ENCODE assay signal across 10 mouse cellular contexts in the genomic region with DNA sequence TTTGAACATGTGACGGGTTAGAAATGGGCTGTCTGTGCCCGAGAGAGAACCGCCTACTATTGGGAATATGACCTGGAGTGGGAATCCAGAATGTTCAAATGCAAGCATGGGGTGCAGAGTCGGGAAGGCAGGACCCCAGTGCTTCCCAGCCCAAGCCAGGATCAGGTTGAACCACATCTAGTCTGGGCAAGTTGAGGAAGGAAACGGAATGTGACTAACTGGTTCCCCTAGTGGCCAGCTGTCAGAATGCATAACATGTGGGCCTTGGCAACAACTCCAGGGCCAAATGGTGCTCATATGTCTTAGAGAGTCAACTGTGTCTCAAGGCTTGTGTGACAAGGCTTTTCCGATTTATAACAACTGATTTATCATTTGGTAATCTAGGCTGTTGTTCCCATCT.
A peak's percentile ranks its signal among the peaks of the same experiment; 100 is the strongest.
DNase-seq lines count a peak whose midpoint lies in the region; ATAC-seq lines count a peak whose summit lies in the region.
"Had no signal": no experiment of that assay in that cellular context is flagged by ENCODE, and none has a peak within 500 bp of the region (broad histone marks: within the 10 kb centered on the region; RNA-seq: fewer than 3 reads in every experiment).

No protein-coding gene starts in this region.

- no peaks in the 10 kb centered on the region for H3K9me3 ChIP-seq in hindbrain, embryonic 11.5 days (ENCODE audit: control insufficient read depth, low read length)
- no peaks in the 10 kb centered on the region for H3K9me3 ChIP-seq in hindbrain, embryonic 16.5 days (ENCODE audit: control insufficient read depth, low read length)
- no peaks in the 10 kb centered on the region for H3K9me3 ChIP-seq in intestine, embryonic 15.5 days
- H3K9me3 ChIP-seq: embryonic facial prominence, embryonic 13.5 days; limb, embryonic 15.5 days had no signal

- no peak for ATAC-seq in hindbrain, embryonic 11.5 days (ENCODE audit: low FRiP score)
- ATAC-seq in hindbrain, embryonic 16.5 days = no peak
- no peak for ATAC-seq in intestine, embryonic 15.5 days

- no peak overlapping the region for H3K4me3 ChIP-seq in hindbrain, embryonic 11.5 days (ENCODE audit: low read depth, low read length)
- H3K4me3 ChIP-seq in hindbrain, embryonic 16.5 days (ENCODE audit: low read length) = no peak overlapping the region
- no peak overlapping the region for H3K4me3 ChIP-seq in intestine, embryonic 15.5 days (replicated peaks)
- H3K4me3 ChIP-seq: embryonic facial prominence, embryonic 13.5 days; limb, embryonic 15.5 days had no signal

- peak; percentile 64 for DNase-seq in hindbrain, embryonic 11.5 days (ENCODE audit: low spot score)
- peak; percentile 31 to 47 for DNase-seq in urinary bladder, postnatal 36 days (ENCODE audit: low spot score in 2 of 2)
- DNase-seq in urinary bladder, adult 2 months (ENCODE audit: low spot score) = no peak
- DNase-seq in cerebellum, adult 9-10 months = peak; percentile 39
- peak; percentile 76 for DNase-seq in kidney, postnatal 10 days
- peak; percentile 66 for DNase-seq in retina, embryonic 14.5 days (ENCODE audit: low spot score)

- WGBS in hindbrain, embryonic 11.5 days = 74% methylated on average over 6 of the region's 6 CpGs
- 74% methylated on average over 6 of the region's 6 CpGs for WGBS in hindbrain, embryonic 16.5 days
- 76% methylated on average over 6 of the region's 6 CpGs for WGBS in intestine, embryonic 15.5 days

- H3K27ac ChIP-seq in hindbrain, embryonic 11.5 days (ENCODE audit: low read depth, low read length) = no peak overlapping the region
- H3K27ac ChIP-seq in hindbrain, embryonic 16.5 days (ENCODE audit: low read depth, low read length) = no peak overlapping the region
- H3K27ac ChIP-seq in intestine, embryonic 15.5 days = no peak overlapping the region
- H3K27ac ChIP-seq: embryonic facial prominence, embryonic 13.5 days; limb, embryonic 15.5 days had no signal

- no peak overlapping the region for H3K9ac ChIP-seq in hindbrain, embryonic 11.5 days (ENCODE audit: low read depth, low read length)
- no peak overlapping the region for H3K9ac ChIP-seq in hindbrain, embryonic 16.5 days (ENCODE audit: low read depth, low read length)
- H3K9ac ChIP-seq in intestine, embryonic 15.5 days = no peak overlapping the region
- H3K9ac ChIP-seq: embryonic facial prominence, embryonic 13.5 days; limb, embryonic 15.5 days had no signal

- H3K4me2 ChIP-seq in hindbrain, embryonic 11.5 days (replicated peaks; ENCODE audit: low read depth, low read length) = no peak overlapping the region
- no peak overlapping the region for H3K4me2 ChIP-seq in hindbrain, embryonic 16.5 days (ENCODE audit: low read length)
- H3K4me2 ChIP-seq in intestine, embryonic 15.5 days (replicated peaks) = no peak overlapping the region
- H3K4me2 ChIP-seq: embryonic facial prominence, embryonic 13.5 days; limb, embryonic 15.5 days had no signal

- no peaks in the 10 kb centered on the region for H3K4me1 ChIP-seq in hindbrain, embryonic 11.5 days (replicated peaks; ENCODE audit: control insufficient read depth, insufficient read depth, low read length)
- H3K4me1 ChIP-seq in hindbrain, embryonic 16.5 days (ENCODE audit: control insufficient read depth, insufficient read depth, low read depth, low read length) = no peaks in the 10 kb centered on the region
- no peaks in the 10 kb centered on the region for H3K4me1 ChIP-seq in intestine, embryonic 15.5 days (replicated peaks)
- H3K4me1 ChIP-seq: limb, embryonic 15.5 days had no signal

- no peaks in the 10 kb centered on the region for H3K27me3 ChIP-seq in hindbrain, embryonic 11.5 days (ENCODE audit: control insufficient read depth, insufficient read depth, low read length)
- no peaks in the 10 kb centered on the region for H3K27me3 ChIP-seq in hindbrain, embryonic 16.5 days (replicated peaks; ENCODE audit: control insufficient read depth, insufficient read depth, low read length)
- H3K27me3 ChIP-seq in intestine, embryonic 15.5 days (replicated peaks) = no peaks in the 10 kb centered on the region
- H3K27me3 ChIP-seq: embryonic facial prominence, embryonic 13.5 days; limb, embryonic 15.5 days had no signal

- H3K36me3 ChIP-seq in hindbrain, embryonic 11.5 days (ENCODE audit: control insufficient read depth, insufficient read depth, low read length) = no peaks in the 10 kb centered on the region
- no peaks in the 10 kb centered on the region for H3K36me3 ChIP-seq in hindbrain, embryonic 16.5 days (ENCODE audit: control insufficient read depth, insufficient read depth, low read length)
- H3K36me3 ChIP-seq in intestine, embryonic 15.5 days = no peaks in the 10 kb centered on the region
- H3K36me3 ChIP-seq: embryonic facial prominence, embryonic 13.5 days; limb, embryonic 15.5 days had no signal
